Comparison of ENCODE assay signal across 20 mouse cellular contexts in the genomic region with DNA sequence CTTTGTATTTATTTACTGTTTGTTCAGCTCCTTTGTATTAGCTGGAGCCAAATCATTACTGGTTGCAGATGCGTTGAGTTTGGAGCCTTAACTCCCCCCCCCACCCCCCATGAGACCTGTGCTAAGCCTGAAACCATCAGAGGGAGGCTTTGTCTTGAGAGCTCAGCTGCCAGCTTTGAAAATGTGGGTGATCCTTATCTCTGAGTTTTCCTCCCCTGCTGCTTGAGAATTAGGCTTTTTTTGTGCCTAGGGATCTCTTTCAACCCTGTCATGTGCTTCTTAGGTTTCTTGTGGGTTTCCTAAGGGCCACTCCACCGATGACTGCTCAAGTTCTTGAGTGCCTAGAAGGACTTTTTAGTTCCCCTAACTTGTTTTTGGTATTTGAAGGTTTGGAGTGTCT. TPM values are rescaled to one million over a fixed set of nuclear protein-coding genes. Genes with fewer than 3 reads are reported as not detected.
DNase-seq lines count a peak whose midpoint lies in the region; ATAC-seq and TF ChIP-seq lines count a peak whose summit lies in the region.
"Had no signal": no experiment of that assay in that cellular context is flagged by ENCODE, and none has a peak within 500 bp of the region (broad histone marks: within the 10 kb centered on the region; RNA-seq: fewer than 3 reads in every experiment).

No protein-coding gene starts in this region.

- H3K4me2 ChIP-seq in heart, embryonic 11.5 days: no peak overlapping the region
- no peak overlapping the region for H3K4me2 ChIP-seq in midbrain, embryonic 16.5 days (ENCODE audit: low read length)
- no peak overlapping the region for H3K4me2 ChIP-seq in lung, postnatal 0 days (replicated peaks; ENCODE audit: low read depth, low read length)
- H3K4me2 ChIP-seq: liver, embryonic 11.5 days had no signal

- H3K9ac ChIP-seq in heart, embryonic 11.5 days (ENCODE audit: low read depth, low read length): no peak overlapping the region
- H3K9ac ChIP-seq in midbrain, embryonic 16.5 days (ENCODE audit: low read depth, low read length): no peak overlapping the region
- H3K9ac ChIP-seq in lung, postnatal 0 days (replicated peaks; ENCODE audit: low read depth): no peak overlapping the region

- WGBS in heart, embryonic 11.5 days (ENCODE audit: insufficient replicate concordance): 2% methylated on average over 2 of the region's 2 CpGs
- 3% methylated on average over 2 of the region's 2 CpGs for WGBS in midbrain, embryonic 10.5 days
- 4% methylated on average over 2 of the region's 2 CpGs for WGBS in midbrain, embryonic 16.5 days
- 11% methylated on average over 2 of the region's 2 CpGs for WGBS in lung, postnatal 0 days
- 33% methylated on average over 2 of the region's 2 CpGs for WGBS in kidney, adult 2 months

- no peak for TF ChIP-seq POLR2A in kidney, adult 2 months (IDR thresholded peaks at IDR 0.05; ENCODE audit: low read depth, low read length)

- peak; percentile 46 for DNase-seq in heart, adult 11 months
- DNase-seq in midbrain, embryonic 10.5 days (ENCODE audit: low spot score): no peak
- DNase-seq in lung, postnatal 0 days (ENCODE audit: low spot score): peak; percentile 41
- no peak for DNase-seq in left cerebral cortex, adult 18-20 months (ENCODE audit: low spot score in 2 of 2)
- DNase-seq in kidney, adult 2 months: no peak
- DNase-seq: B cell, adult 2 months; cerebellum, postnatal 10 days; gastrocnemius, postnatal 14 days; kidney, adult 11 months; kidney, postnatal 10 days; spleen, adult 18-20 months; thymus, adult 18-20 months had no signal

- H3K9me3 ChIP-seq in heart, embryonic 11.5 days (replicated peaks; ENCODE audit: control insufficient read depth, low read length): no peaks in the 10 kb centered on the region
- H3K9me3 ChIP-seq in midbrain, embryonic 10.5 days (replicated peaks): no peaks in the 10 kb centered on the region
- H3K9me3 ChIP-seq in midbrain, embryonic 16.5 days (replicated peaks; ENCODE audit: control insufficient read depth, low read length, poor library complexity, severe bottlenecking): no peaks in the 10 kb centered on the region
- no peaks in the 10 kb centered on the region for H3K9me3 ChIP-seq in lung, postnatal 0 days (ENCODE audit: low read length)
- H3K9me3 ChIP-seq: heart, embryonic 10.5 days; limb, embryonic 10.5 days had no signal

- H3K27ac ChIP-seq in heart, embryonic 11.5 days (ENCODE audit: low read depth, low read length): no peak overlapping the region
- H3K27ac ChIP-seq in midbrain, embryonic 10.5 days (replicated peaks): peak overlapping the region; percentile 38; the same call in 1 of the 2 replicates
- H3K27ac ChIP-seq in midbrain, embryonic 16.5 days (ENCODE audit: low read length): no peak overlapping the region
- no peak overlapping the region for H3K27ac ChIP-seq in lung, postnatal 0 days (ENCODE audit: low read length)
- no peak overlapping the region for H3K27ac ChIP-seq in kidney, adult 2 months (ENCODE audit: insufficient read depth, low read depth, low read length)
- H3K27ac ChIP-seq: heart, embryonic 10.5 days; hindbrain, postnatal 0 days; left cerebral cortex, adult 2 months; limb, embryonic 10.5 days had no signal

- H3K4me3 ChIP-seq in heart, embryonic 11.5 days (ENCODE audit: low read depth, low read length): no peak overlapping the region
- H3K4me3 ChIP-seq in midbrain, embryonic 10.5 days: no peak overlapping the region
- H3K4me3 ChIP-seq in midbrain, embryonic 16.5 days (ENCODE audit: low read depth, low read length): no peak overlapping the region
- no peak overlapping the region for H3K4me3 ChIP-seq in lung, postnatal 0 days (ENCODE audit: low read depth, low read length)
- H3K4me3 ChIP-seq in kidney, adult 2 months (ENCODE audit: insufficient read depth, low read depth, low read length): no peak overlapping the region
- H3K4me3 ChIP-seq: heart, embryonic 10.5 days; left cerebral cortex, adult 2 months; limb, embryonic 10.5 days had no signal

- H3K36me3 ChIP-seq in heart, embryonic 11.5 days (ENCODE audit: control insufficient read depth, insufficient read depth, low read length): 0 out of 2 replicates have a peak, but pooled peaks cover 4% of the 10 kb centered on the region
- H3K36me3 ChIP-seq in midbrain, embryonic 10.5 days: peaks cover 18% of the 10 kb centered on the region
- no peaks in the 10 kb centered on the region for H3K36me3 ChIP-seq in midbrain, embryonic 16.5 days (ENCODE audit: control insufficient read depth, insufficient read depth, low read length)
- no peaks in the 10 kb centered on the region for H3K36me3 ChIP-seq in lung, postnatal 0 days (ENCODE audit: insufficient read depth, low read length)
- no peaks in the 10 kb centered on the region for H3K36me3 ChIP-seq in kidney, adult 2 months (ENCODE audit: control insufficient read depth, insufficient read depth, low read length)

- no peak for ATAC-seq in heart, embryonic 11.5 days (replicated peaks; ENCODE audit: insufficient number of reproducible peaks, low FRiP score, low TSS enrichment)
- no peak for ATAC-seq in midbrain, embryonic 16.5 days
- ATAC-seq in CD4-positive, CD25-positive, alpha-beta regulatory T cell, adult 4 months: peak; percentile 34
- peak; percentile 48 for ATAC-seq in lung, postnatal 0 days
- ATAC-seq: hindbrain, postnatal 0 days had no signal

- TF ChIP-seq CTCF in lung, postnatal 0 days (IDR thresholded peaks at IDR 0.05): no peak
- no peak for TF ChIP-seq CTCF in kidney, adult 2 months (conservative IDR thresholded peaks at IDR 0.05; ENCODE audit: insufficient read depth, insufficient read length, low read depth, low read length)

- no peaks in the 10 kb centered on the region for H3K27me3 ChIP-seq in heart, embryonic 11.5 days (ENCODE audit: control insufficient read depth, insufficient read depth, low read length)
- no peaks in the 10 kb centered on the region for H3K27me3 ChIP-seq in midbrain, embryonic 10.5 days (ENCODE audit: low read depth, poor library complexity, severe bottlenecking)
- no peaks in the 10 kb centered on the region for H3K27me3 ChIP-seq in midbrain, embryonic 16.5 days (ENCODE audit: control insufficient read depth, insufficient read depth, low read depth, low read length)
- no peaks in the 10 kb centered on the region for H3K27me3 ChIP-seq in lung, postnatal 0 days (replicated peaks; ENCODE audit: insufficient read depth, low read length)
- H3K27me3 ChIP-seq in kidney, adult 2 months (replicated peaks; ENCODE audit: control insufficient read depth, insufficient read depth, low read length): no peaks in the 10 kb centered on the region

- 0 out of 2 replicates have a peak, but pooled peaks cover 2% of the 10 kb centered on the region for H3K4me1 ChIP-seq in heart, embryonic 11.5 days (ENCODE audit: control insufficient read depth, insufficient read depth, low read length)
- peaks cover 18% of the 10 kb centered on the region for H3K4me1 ChIP-seq in midbrain, embryonic 10.5 days
- H3K4me1 ChIP-seq in midbrain, embryonic 16.5 days (ENCODE audit: control insufficient read depth, insufficient read depth, low read length): no peaks in the 10 kb centered on the region
- H3K4me1 ChIP-seq in lung, postnatal 0 days (ENCODE audit: insufficient read depth, low read depth, low read length): no peaks in the 10 kb centered on the region
- H3K4me1 ChIP-seq in kidney, adult 2 months (ENCODE audit: control insufficient read depth, insufficient read depth, low read length): peaks cover 6% of the 10 kb centered on the region

- peak; percentile 44; the same call in 1 of the 2 replicates for TF ChIP-seq EP300 in lung, postnatal 0 days (IDR thresholded peaks at IDR 0.05)

RNA-seq across cellular contexts. Expression of a gene that starts 23.3 kb away (rescaled TPM):
- polyA plus RNA-seq in heart, embryonic 11.5 days (2014; fragmentation: Nextera tagmentation; extraction: Ambion mirVana): 23.9 and 24.3 TPM in 2 replicates
- 27.6 and 35.0 TPM in 2 replicates for polyA plus RNA-seq in midbrain, embryonic 10.5 days (2016; fragmentation: Nextera tagmentation; extraction: Ambion mirVana)
- 47.0 and 52.5 TPM in 2 replicates for polyA plus RNA-seq in midbrain, embryonic 16.5 days (2015; fragmentation: Nextera tagmentation; extraction: Ambion mirVana)
- polyA plus RNA-seq in CD4-positive, CD25-positive, alpha-beta regulatory T cell, adult 4 months (2017; shearing (Covaris generic)): 10 to 100 TPM; 26.1 to 32.5 TPM
- 15.5 and 20.6 TPM in 2 replicates for polyA plus RNA-seq in lung, postnatal 0 days (2015; fragmentation: Nextera tagmentation; extraction: Ambion mirVana)
- total RNA-seq in left cerebral cortex, adult 18-20 months (2021): 10 to 100 TPM; 27.7 to 30.9 TPM
- 4.1 and 4.9 TPM in 2 replicates for polyA plus RNA-seq in kidney, adult 2 months (2012; rRNA removed)

Comparison
In these comparisons a context has a peak if more than half of its experiments do, and no peak if none do; other contexts are left out.
1. DNase-seq: peak in heart, adult 11 months (single experiment) and lung, postnatal 0 days (single experiment); none in midbrain, embryonic 10.5 days (single experiment), left cerebral cortex, adult 18-20 months (0 of 2) and kidney, adult 2 months (single experiment).
2. ATAC-seq: peak in CD4-positive, CD25-positive, alpha-beta regulatory T cell, adult 4 months (single experiment) and lung, postnatal 0 days (single experiment); none in heart, embryonic 11.5 days (single experiment) and midbrain, embryonic 16.5 days (single experiment).